Mouse (Mus musculus): ENCODE results near the gene Jtb. TPM values are rescaled to one million over a fixed set of nuclear protein-coding genes. Genes with fewer than 3 reads are reported as not detected.

The Jtb gene
- total RNA-seq, 1 experiment from 2014 or later: 72.3 TPM

- DNase-seq: no peak
Observed at GRCm38 (mm10) chr3:90263121-90263771, 31.8 kb downstream of the Jtb start.

- DNase-seq: no peak
Observed at GRCm38 (mm10) chr3:90264687-90265033, 33.3 kb downstream of the Jtb start.

DNA sequence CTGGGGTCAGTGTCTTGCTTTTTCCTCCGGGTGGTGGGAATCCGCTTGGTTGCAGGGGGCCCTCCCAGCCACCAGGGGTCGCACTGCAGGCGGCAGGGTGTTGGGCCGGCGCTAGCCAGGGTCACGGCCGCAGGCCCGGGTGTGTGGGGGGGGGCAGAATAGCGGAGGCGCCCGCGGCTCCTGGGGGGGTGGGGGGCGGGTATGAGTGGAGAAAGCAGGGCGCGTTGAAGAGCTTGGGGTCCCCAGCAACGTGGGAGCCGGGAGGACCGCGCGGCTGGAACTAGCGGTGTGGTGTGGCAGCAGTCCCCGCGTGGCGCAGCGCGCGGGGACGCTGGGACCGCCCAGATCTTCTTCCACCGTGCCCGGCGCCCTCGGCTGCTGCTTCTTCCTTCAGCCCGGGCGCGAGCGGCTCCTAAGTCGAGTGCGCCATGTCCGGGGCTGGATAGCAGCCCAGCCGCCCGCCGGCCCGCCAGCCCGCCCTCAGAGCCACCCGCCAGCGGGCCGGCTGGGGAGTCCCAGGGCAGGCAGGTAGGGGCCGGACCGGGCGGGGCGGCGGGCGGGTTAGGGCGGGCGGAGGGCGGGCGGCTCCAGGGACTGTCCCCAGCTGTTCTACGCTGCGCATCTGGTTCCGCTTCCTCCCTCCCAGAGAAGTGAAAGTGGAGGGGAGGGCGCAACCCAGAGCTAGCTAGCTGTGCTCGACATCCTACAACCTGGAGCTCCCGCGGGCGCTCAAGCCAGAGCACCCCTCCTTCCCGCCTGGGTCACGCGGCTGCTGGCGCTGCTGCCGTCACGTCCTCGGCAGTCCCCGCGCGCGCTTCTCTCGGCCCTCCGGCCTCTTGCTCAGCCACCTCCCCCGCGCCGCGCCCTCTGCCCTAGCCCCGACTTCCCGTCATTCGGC lies 33.9 kb downstream of the Jtb start, which contains the start of gene Dennd4b:
TSS of gene Dennd4b (plus strand) at position 152 of the 898 bp plus-strand sequence.
- peak; percentile 94 for DNase-seq

- DNase-seq: no peak
Observed at GRCm38 (mm10) chr3:90265932-90266741, 34.7 kb downstream of the Jtb start.

DNA sequence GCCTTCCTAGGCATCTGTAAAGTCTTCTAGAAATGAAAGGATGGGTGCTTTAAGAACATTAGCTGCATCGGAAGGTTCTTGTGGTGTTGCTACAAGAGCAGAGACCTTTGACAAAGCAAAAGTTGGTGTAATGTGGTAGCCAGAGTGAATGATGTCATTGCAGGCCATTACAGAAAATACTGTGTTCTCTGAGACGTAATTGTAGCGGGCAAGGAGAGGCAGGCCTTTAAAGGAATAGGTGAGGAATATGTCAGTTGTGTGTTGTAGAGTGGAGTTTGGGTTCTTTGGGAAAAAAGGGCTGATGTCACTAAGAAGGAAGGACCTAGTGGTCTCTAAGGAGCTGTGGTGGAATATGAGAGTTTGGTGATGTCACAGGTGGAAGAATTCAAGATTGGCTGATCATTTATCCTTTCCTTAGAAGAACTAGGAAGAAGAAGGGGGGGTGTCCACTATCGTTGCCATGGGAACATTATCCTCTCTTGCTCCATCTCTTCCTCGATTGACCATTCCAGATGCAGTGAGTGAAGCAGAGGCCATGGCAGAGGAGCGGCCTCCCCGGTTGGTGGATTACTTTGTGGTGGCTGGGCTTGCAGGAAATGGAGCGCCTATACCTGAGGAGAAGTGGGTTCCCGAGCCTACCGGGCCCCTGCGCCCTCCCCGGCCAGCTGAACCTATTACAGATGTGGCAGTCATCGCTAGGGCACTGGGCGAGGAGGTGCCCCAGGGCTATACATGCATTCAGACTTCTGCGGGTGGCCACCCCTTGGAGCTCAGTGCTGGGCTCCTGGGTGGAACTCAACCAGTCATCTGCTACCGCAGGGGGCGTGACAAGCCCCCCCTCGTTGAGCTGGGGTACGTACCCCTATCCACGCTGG lies 35.7 kb downstream of the Jtb start:
- no peak for DNase-seq

GRCm38 (mm10) chr3:90268190-90268589 lies 36.8 kb downstream of the Jtb start:
- DNase-seq: no peak

GRCm38 (mm10) chr3:90268971-90269370 lies 37.6 kb downstream of the Jtb start:
- DNase-seq: no peak

DNA sequence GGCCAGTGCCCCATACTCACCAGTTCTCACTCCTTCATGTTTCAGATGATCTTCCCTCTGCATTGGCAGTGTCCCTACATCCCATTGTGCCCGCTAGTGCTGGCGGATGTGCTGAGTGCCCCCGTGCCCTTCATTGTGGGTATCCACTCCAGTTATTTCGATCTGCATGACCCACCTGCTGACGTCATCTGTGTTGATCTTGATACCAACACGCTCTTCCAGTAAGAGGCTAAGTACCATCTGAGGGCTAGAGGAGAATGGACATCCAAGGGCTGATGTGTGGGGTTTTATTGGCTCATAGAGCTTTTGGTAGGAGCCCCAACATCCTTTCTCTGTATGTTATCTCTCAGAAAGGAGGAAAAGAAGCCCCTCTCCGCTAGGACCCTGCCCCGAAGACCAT lies 39.4 kb downstream of the Jtb start:
- no peak for DNase-seq

DNA sequence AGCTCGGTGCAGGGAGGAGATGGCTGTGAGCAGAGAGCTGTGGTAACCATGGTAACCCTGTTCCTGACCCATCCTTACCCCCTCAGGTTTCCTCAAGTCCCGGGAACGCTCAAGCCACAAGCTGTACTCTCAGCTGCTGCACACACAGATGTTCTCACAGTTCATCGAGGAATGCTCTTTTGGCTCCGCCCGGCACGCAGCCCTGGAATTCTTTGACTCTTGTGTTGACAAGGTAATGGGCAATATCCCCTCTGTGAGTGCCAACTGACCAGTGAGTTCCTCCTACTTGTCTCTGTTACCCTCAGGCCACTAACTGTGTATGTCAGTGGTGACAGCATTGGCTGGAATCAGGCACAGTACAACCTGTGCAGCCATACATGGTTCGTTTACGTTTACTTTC lies 40.8 kb downstream of the Jtb start:
- no peak for DNase-seq

- DNase-seq: no peak
Observed at GRCm38 (mm10) chr3:90273855-90274254, 42.5 kb downstream of the Jtb start.

DNA sequence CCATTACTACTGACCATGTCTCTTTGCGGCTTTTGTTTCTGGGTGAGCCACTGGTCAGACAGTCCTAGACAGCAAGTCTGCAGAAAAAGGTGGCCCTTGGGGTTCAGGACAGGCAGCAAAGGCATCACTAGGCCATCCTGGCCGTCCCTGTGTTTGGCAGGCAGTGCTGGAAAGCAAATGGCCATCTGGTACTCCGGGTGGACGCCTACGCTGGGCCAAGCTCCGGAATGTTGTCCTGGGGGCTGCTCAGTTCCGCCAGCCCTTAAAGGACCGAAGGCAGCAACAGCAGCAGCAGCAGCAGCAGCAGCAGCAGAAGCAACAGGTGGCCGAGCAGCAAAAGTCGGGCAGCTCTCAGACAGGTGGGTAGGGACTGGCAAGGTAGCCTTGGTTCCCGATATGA lies 43.9 kb downstream of the Jtb start:
- no peak for DNase-seq

- no peak for DNase-seq
Observed at GRCm38 (mm10) chr3:90276858-90277257, 45.5 kb downstream of the Jtb start.

- DNase-seq: no peak
Observed at GRCm38 (mm10) chr3:90277793-90278192, 46.4 kb downstream of the Jtb start.

GRCm38 (mm10) chr3:90278211-90278610 lies 46.8 kb downstream of the Jtb start:
- DNase-seq: no peak

DNA sequence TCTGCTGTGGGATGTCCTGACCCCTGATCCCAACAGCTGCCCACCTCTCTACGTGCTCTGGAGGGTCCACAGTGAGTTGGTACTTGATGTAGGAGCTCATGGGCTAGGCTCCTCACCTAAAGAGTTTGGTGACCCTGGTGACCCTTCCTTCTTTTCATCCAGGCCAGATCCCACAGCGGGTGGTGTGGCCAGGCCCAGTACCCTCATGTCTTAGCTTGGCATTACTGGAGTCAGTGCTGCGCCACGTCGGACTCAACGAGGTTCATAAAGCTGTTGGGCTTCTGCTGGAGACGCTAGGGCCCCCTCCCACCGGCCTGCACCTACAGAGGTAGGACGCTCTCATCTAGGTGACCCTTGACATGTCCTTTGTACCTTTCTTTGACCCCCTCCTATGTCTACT lies 47.8 kb downstream of the Jtb start:
- no peak for DNase-seq

GRCm38 (mm10) chr3:90279743-90280142 lies 48.3 kb downstream of the Jtb start:
- no peak for DNase-seq

DNA sequence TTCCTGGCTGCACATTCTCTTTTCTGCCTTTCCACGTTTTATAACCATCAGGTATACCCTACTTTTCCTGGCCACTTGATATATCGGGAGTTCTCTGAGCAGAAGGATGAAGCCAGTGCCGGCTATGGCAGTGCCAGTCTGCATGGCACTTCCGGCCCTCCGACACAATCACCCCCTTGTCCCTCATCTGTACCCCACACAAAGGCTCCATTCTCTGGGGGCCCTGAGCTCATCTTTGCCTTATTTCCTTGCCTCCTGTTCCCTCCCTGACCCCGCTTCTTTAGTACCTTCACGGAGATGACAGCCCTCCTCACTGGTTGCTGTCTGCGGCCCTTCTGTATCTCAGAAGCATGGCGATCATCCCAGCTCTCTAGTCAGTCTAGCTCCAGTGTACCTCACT lies 49.3 kb downstream of the Jtb start:
- no peak for DNase-seq

DNA sequence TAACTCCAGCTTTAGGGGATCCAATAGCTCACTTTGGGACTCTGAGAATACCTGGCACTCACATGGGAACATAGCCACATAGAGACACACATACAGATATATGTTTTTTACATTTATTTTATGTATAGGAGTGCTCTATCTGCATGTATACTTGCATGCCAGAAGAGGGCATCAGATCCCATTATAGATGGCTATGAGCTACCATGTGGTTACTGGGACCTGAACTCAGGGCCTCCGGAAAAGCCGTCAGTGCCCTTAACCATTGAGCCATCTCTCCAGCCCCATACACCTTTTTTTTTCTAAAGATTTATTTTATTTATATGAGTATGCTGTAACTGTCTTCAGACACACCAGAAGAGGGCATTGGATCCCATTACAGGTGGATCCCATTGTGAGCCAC lies 52.8 kb downstream of the Jtb start:
- DNase-seq: no peak

Data from adrenal gland, postnatal 25 days (tissue).